Mouse (Mus musculus) E14TG2a.4 (cell line): ENCODE measurements at regions not wholly inside any gene's neighbourhood (a gene's known extent, or its start where the extent isn't known, plus 50 kb on each side); places are given as distances from the start of the nearest gene placed in this dataset.

Experiments
- CTCF ChIP-seq: conservative IDR thresholded peaks from 2 replicates; pipeline ENCODE4 v1.5.1; 2014; ENCODE audit warnings: low read length
- NANOG ChIP-seq: IDR thresholded peaks from 2 replicates; pipeline ENCODE4 v1.6.1; 2014; ENCODE audit warnings: borderline replicate concordance, low read length, mixed read lengths

DNA sequence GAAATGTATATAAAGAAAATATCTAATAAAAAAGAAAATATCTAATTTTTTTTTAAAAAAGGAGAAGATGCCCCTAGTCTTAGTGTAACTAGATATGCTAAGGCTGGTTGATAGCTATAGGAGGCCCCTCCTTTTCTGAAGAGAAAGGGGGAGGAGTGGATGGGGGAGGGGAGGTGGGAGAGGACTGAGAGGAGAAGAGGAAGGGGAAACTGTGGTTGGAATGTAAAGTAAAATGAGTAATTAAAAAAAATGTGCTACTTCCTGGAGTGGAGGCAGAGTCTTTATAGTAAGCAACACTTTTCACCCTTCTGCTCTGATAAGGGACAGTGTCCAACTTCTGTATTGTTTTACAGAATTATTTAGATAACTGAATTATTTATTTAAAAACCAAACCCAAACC lies 513.6 kb upstream of the Fam160b2 start:
- TF ChIP-seq CTCF (no peak), NANOG (no peak)
